Mouse (Mus musculus) liver, embryonic 11.5 days (tissue): ENCODE measurements at regions not wholly inside any gene's neighbourhood (a gene's known extent, or its start where the extent isn't known, plus 50 kb on each side); places are given as distances from the start of the nearest gene placed in this dataset.

ENCODE experiments used
- ATAC-seq: fragments of 200-750 bp; cut with Nextera tagmentation; replicated peaks from 2 replicates; pipeline ENCODE4 v1.8.0; 2017; ENCODE audit warnings: moderate number of reproducible peaks, mild to moderate bottlenecking, moderate TSS enrichment, moderate library complexity; ENCODE audit not compliant: low FRiP score
- DNase-seq: peaks from one replicate; pipeline ENCODE4 v3.0.0-alpha.2; 2017; ENCODE audit warnings: low spot score
- H3K27ac ChIP-seq: fragments of 300-500 bp; sonication (generic); 2 replicates; pipeline ENCODE4 v1.5.1; 2014; ENCODE audit warnings: mild to moderate bottlenecking, low read depth, low read length, control low read depth
- H3K27me3 ChIP-seq: fragments of 300-500 bp; sonication (generic); replicated peaks from 2 replicates; pipeline ENCODE4 v1.6.1; 2014; ENCODE audit warnings: low read length, mixed read lengths; ENCODE audit not compliant: control insufficient read depth, insufficient read depth
- H3K36me3 ChIP-seq: fragments of 300-500 bp; sonication (generic); 2 replicates; pipeline ENCODE4 v1.6.1; 2014; ENCODE audit warnings: mild to moderate bottlenecking, low read length, moderate library complexity, mixed read lengths; ENCODE audit not compliant: control insufficient read depth, insufficient read depth
- H3K4me1 ChIP-seq: fragments of 300-500 bp; sonication (generic); replicated peaks from 2 replicates; pipeline ENCODE4 v1.6.1; 2014; ENCODE audit warnings: low read length, mixed read lengths; ENCODE audit not compliant: control insufficient read depth, insufficient read depth
- H3K4me2 ChIP-seq: fragments of 300-500 bp; sonication (generic); 2 replicates; pipeline ENCODE4 v1.6.1; 2014; ENCODE audit warnings: mild to moderate bottlenecking, control low read depth, moderate library complexity
- H3K4me3 ChIP-seq: fragments of 300-500 bp; sonication (generic); 2 replicates; pipeline ENCODE4 v1.5.1; 2014; ENCODE audit warnings: low read depth, low read length, control low read depth
- H3K9ac ChIP-seq: fragments of 300-500 bp; sonication (generic); 2 replicates; pipeline ENCODE4 v1.6.1; 2014; ENCODE audit warnings: low read depth, low read length, control low read depth
- H3K9me3 ChIP-seq: fragments of 300-500 bp; sonication (generic); 2 replicates; pipeline ENCODE4 v1.6.1; 2016; ENCODE audit warnings: low read length, inconsistent platforms, mixed read lengths; ENCODE audit not compliant: control insufficient read depth
- WGBS: fragments of 180-500 bp; shearing (Covaris S2); extraction: QIAGEN DNeasy Blood & Tissue Kit; methylation state at CpG from one replicate; pipeline ENCODE4 v1.1.7; 2014; 5-methylcytosine and 5-hydroxymethylcytosine counted together

GRCm38 (mm10) chr6:49985127-49985526 lies 124.9 kb upstream of the Mpp6 start:
- Histone ChIP-seq H3K4me3 (no peak overlapping the region), H3K9me3 (no peaks in the 10 kb centered on the region), H3K36me3 (no peaks in the 10 kb centered on the region), H3K27ac (no peak overlapping the region), H3K27me3 (no peaks in the 10 kb centered on the region), H3K4me1 (no peaks in the 10 kb centered on the region), H3K9ac (no peak overlapping the region), H3K4me2 (no peak overlapping the region)
- DNase-seq: no peak
- no peak for ATAC-seq
- WGBS: 59% methylated on average over 6 of the region's 6 CpGs

GRCm38 (mm10) chr6:49987141-49987540 lies 122.9 kb upstream of the Mpp6 start:
- DNase-seq (no peak), ATAC-seq (no peak)
- H3K4me1 ChIP-seq: no peaks in the 10 kb centered on the region
- no peak overlapping the region for H3K9ac ChIP-seq
- H3K4me2 ChIP-seq: no peak overlapping the region
- H3K36me3 ChIP-seq: no peaks in the 10 kb centered on the region
- 90% methylated on average over 5 of the region's 5 CpGs for WGBS
- no peak overlapping the region for H3K27ac ChIP-seq
- no peaks in the 10 kb centered on the region for H3K9me3 ChIP-seq
- H3K4me3 ChIP-seq: no peak overlapping the region
- H3K27me3 ChIP-seq: no peaks in the 10 kb centered on the region

GRCm38 (mm10) chr6:49987541-49988210 lies 122.4 kb upstream of the Mpp6 start:
- no peaks in the 10 kb centered on the region for H3K9me3 ChIP-seq
- no peak for DNase-seq
- H3K4me2 ChIP-seq: no peak overlapping the region
- no peak overlapping the region for H3K4me3 ChIP-seq
- no peaks in the 10 kb centered on the region for H3K27me3 ChIP-seq
- no peaks in the 10 kb centered on the region for H3K4me1 ChIP-seq
- no peak for ATAC-seq
- no peak overlapping the region for H3K9ac ChIP-seq
- H3K27ac ChIP-seq: no peak overlapping the region
- H3K36me3 ChIP-seq: no peaks in the 10 kb centered on the region
- 67% methylated on average over 3 of the region's 3 CpGs for WGBS

- no peaks in the 10 kb centered on the region for H3K27me3 ChIP-seq
- DNase-seq (no peak), ATAC-seq (no peak)
- H3K4me2 ChIP-seq: no peak overlapping the region
- no peaks in the 10 kb centered on the region for H3K4me1 ChIP-seq
- H3K9me3 ChIP-seq: no peaks in the 10 kb centered on the region
- no peak overlapping the region for H3K27ac ChIP-seq
- H3K4me3 ChIP-seq: no peak overlapping the region
- no peak overlapping the region for H3K9ac ChIP-seq
- no peaks in the 10 kb centered on the region for H3K36me3 ChIP-seq
- 60% methylated on average over 9 of the region's 9 CpGs for WGBS
Measured at GRCm38 (mm10) chr6:49989585-49990521, 120.2 kb upstream of the Mpp6 start.

GRCm38 (mm10) chr6:49990522-49990858 lies 119.6 kb upstream of the Mpp6 start:
- DNase-seq (no peak), ATAC-seq (no peak)
- Histone ChIP-seq H3K4me3 (no peak overlapping the region), H3K27ac (no peak overlapping the region), H3K4me1 (no peaks in the 10 kb centered on the region), H3K9ac (no peak overlapping the region), H3K4me2 (no peak overlapping the region), H3K36me3 (no peaks in the 10 kb centered on the region), H3K27me3 (no peaks in the 10 kb centered on the region), H3K9me3 (no peaks in the 10 kb centered on the region)
- WGBS: 69% methylated on average over 8 of the region's 8 CpGs

GRCm38 (mm10) chr6:49999365-49999764 lies 110.7 kb upstream of the Mpp6 start:
- Histone ChIP-seq H3K9me3 (no peaks in the 10 kb centered on the region), H3K9ac (no peak overlapping the region), H3K4me3 (no peak overlapping the region), H3K36me3 (no peaks in the 10 kb centered on the region), H3K4me1 (no peaks in the 10 kb centered on the region), H3K4me2 (no peak overlapping the region), H3K27ac (no peak overlapping the region), H3K27me3 (no peaks in the 10 kb centered on the region)
- 88% methylated on average over 11 of the region's 11 CpGs for whole genome bisulfite sequencing
- ATAC-seq (no peak), DNase-seq (no peak)

GRCm38 (mm10) chr6:50008074-50008473 lies 102.0 kb upstream of the Mpp6 start:
- no peak for DNase-seq
- H3K9me3 ChIP-seq: no peaks in the 10 kb centered on the region
- no peak overlapping the region for H3K4me3 ChIP-seq
- H3K4me1 ChIP-seq: peaks cover 8% of the 10 kb centered on the region; the same call in 1 of the 2 replicates
- H3K4me2 ChIP-seq: no peak overlapping the region
- H3K9ac ChIP-seq: no peak overlapping the region
- WGBS: 73% methylated on average over 4 of the region's 4 CpGs
- no peaks in the 10 kb centered on the region for H3K27me3 ChIP-seq
- H3K36me3 ChIP-seq: no peaks in the 10 kb centered on the region
- no peak for ATAC-seq
- H3K27ac ChIP-seq: no peak overlapping the region

- H3K9ac ChIP-seq: no peak overlapping the region
- no peak for DNase-seq
- H3K27me3 ChIP-seq: no peaks in the 10 kb centered on the region
- no peaks in the 10 kb centered on the region for H3K36me3 ChIP-seq
- H3K4me1 ChIP-seq: peaks cover 8% of the 10 kb centered on the region; the same call in 1 of the 2 replicates
- ATAC-seq: no peak
- H3K4me2 ChIP-seq: no peak overlapping the region
- H3K4me3 ChIP-seq: no peak overlapping the region
- H3K9me3 ChIP-seq: no peaks in the 10 kb centered on the region
- WGBS: 34% methylated on average over 3 of the region's 3 CpGs
- H3K27ac ChIP-seq: no peak overlapping the region
Measured at GRCm38 (mm10) chr6:50008869-50009268, 101.2 kb upstream of the Mpp6 start.

- H3K4me3 ChIP-seq: no peak overlapping the region
- H3K9me3 ChIP-seq: no peaks in the 10 kb centered on the region
- no peak overlapping the region for H3K9ac ChIP-seq
- ATAC-seq: no peak
- H3K36me3 ChIP-seq: no peaks in the 10 kb centered on the region
- no peaks in the 10 kb centered on the region for H3K27me3 ChIP-seq
- H3K4me2 ChIP-seq: no peak overlapping the region
- no peak for DNase-seq
- H3K27ac ChIP-seq: no peak overlapping the region
- WGBS: 26% methylated on average over 7 of the region's 7 CpGs
- peaks cover 8% of the 10 kb centered on the region; the same call in 1 of the 2 replicates for H3K4me1 ChIP-seq
Measured at GRCm38 (mm10) chr6:50009339-50009738, 100.7 kb upstream of the Mpp6 start.
